Mouse (Mus musculus) embryonic facial prominence, embryonic 15.5 days (tissue): ENCODE results near the gene Ttc28. TPM values are rescaled to one million over a fixed set of nuclear protein-coding genes. Genes with fewer than 3 reads are reported as not detected.

ENCODE experiments used
- ATAC-seq: fragments of 200-750 bp; cut with Nextera tagmentation; 2 replicates; pipeline ENCODE4 v1.8.0; 2017; ENCODE audit warnings: low read depth, moderate TSS enrichment; ENCODE audit not compliant: insufficient number of reproducible peaks, low FRiP score, low TSS enrichment
- H3K27ac ChIP-seq: fragments of 300-500 bp; sonication (generic); replicated peaks from 2 replicates; pipeline ENCODE4 v1.5.1; 2015; ENCODE audit warnings: mild to moderate bottlenecking, inconsistent platforms
- H3K27me3 ChIP-seq: fragments of 300-500 bp; sonication (generic); 2 replicates; pipeline ENCODE4 v1.6.1; 2015; ENCODE audit warnings: inconsistent platforms
- H3K36me3 ChIP-seq: fragments of 300-500 bp; sonication (generic); 2 replicates; pipeline ENCODE4 v1.6.1; 2015; ENCODE audit warnings: mild to moderate bottlenecking, inconsistent platforms
- H3K4me1 ChIP-seq: fragments of 300-500 bp; sonication (generic); 2 replicates; pipeline ENCODE4 v1.6.1; 2015; ENCODE audit warnings: inconsistent platforms
- H3K4me2 ChIP-seq: fragments of 300-500 bp; sonication (generic); replicated peaks from 2 replicates; pipeline ENCODE4 v1.6.1; 2015; ENCODE audit warnings: mild to moderate bottlenecking, inconsistent platforms
- H3K4me3 ChIP-seq: fragments of 300-500 bp; sonication (generic); replicated peaks from 2 replicates; pipeline ENCODE4 v1.5.1; 2015; ENCODE audit warnings: mild to moderate bottlenecking, inconsistent platforms
- H3K9ac ChIP-seq: fragments of 300-500 bp; sonication (generic); 2 replicates; pipeline ENCODE4 v1.6.1; 2015; ENCODE audit warnings: inconsistent platforms
- H3K9me3 ChIP-seq: fragments of 300-500 bp; sonication (generic); replicated peaks from 2 replicates; pipeline ENCODE4 v1.6.1; 2016; ENCODE audit warnings: inconsistent platforms
- WGBS: fragments of 180-500 bp; shearing (Covaris S2); methylation state at CpG from one replicate; pipeline ENCODE4 v1.1.7; 2015; 5-methylcytosine and 5-hydroxymethylcytosine counted together
- polyA plus RNA-seq: library from polyadenylated mRNA; unstranded; fragments of >200 nt; fragmentation: Nextera tagmentation; extraction: Ambion mirVana; gene quantifications from 2 replicates; pipeline ENCODE4 v1.2.1, GENCODE M21; 2015

Ttc28 gene
- polyA plus RNA-seq, 1 experiment from 2014 or later: 12.7 TPM

GRCm38 (mm10) chr5:110958196-110958595 is 78.6 kb downstream of the Ttc28 start:
- H3K9me3 ChIP-seq: no peaks in the 10 kb centered on the region
- H3K4me1 ChIP-seq: no peaks in the 10 kb centered on the region
- no peaks in the 10 kb centered on the region for H3K36me3 ChIP-seq
- no peak for ATAC-seq
- no peak overlapping the region for H3K4me3 ChIP-seq
- 75% methylated on average over 4 of the region's 4 CpGs for WGBS
- H3K4me2 ChIP-seq: no peak overlapping the region
- no peaks in the 10 kb centered on the region for H3K27me3 ChIP-seq
- H3K9ac ChIP-seq: no peak overlapping the region
- H3K27ac ChIP-seq: no peak overlapping the region

DNA sequence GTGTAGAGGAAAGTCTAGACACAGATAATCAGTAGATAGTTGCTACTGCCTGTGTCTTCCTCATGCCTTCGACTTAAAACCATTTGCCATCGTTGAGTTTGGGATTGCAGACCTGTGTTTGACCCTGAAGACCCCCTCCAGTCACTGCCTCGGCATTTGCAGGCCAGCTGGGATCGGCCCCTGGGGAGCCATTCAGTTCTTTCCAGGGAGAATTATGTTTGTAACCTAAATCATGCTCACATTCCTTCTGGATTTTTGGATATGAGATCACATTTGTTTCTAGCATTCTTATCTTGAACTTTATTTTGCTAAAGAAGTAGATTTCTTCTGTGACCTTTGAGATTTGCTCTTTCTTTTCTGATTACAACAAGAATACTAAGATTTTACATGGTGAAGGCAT is 80.5 kb downstream of the Ttc28 start:
- no peaks in the 10 kb centered on the region for H3K4me1 ChIP-seq
- no peak overlapping the region for H3K4me3 ChIP-seq
- H3K4me2 ChIP-seq: no peak overlapping the region
- no peaks in the 10 kb centered on the region for H3K27me3 ChIP-seq
- 37% methylated on average over 4 of the region's 4 CpGs for WGBS
- H3K9ac ChIP-seq: no peak overlapping the region
- no peak for ATAC-seq
- no peaks in the 10 kb centered on the region for H3K36me3 ChIP-seq
- H3K9me3 ChIP-seq: no peaks in the 10 kb centered on the region
- H3K27ac ChIP-seq: no peak overlapping the region

DNA sequence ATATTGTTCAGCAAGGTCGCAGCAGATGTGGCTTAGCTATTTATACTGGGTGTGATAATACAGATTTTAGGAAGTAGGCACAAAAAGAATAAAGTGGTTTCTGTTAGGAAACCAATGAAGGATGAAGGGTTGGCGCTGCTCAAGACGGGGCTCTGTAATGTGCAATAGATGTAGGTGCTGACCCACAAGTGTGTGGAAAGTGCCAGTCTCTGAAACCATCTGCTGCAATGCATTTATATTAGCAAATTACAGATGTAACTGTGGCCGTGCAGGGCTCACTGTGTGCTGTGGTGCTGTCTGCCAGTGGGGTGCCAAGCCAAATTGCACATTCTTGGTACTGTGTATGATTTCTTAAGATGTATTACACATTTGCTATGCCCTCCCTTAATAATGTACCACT is 81.3 kb downstream of the Ttc28 start:
- no peaks in the 10 kb centered on the region for H3K27me3 ChIP-seq
- H3K4me1 ChIP-seq: no peaks in the 10 kb centered on the region
- H3K4me3 ChIP-seq: no peak overlapping the region
- ATAC-seq: no peak
- WGBS: 75% methylated on average over 4 of the region's 4 CpGs
- H3K27ac ChIP-seq: no peak overlapping the region
- H3K9me3 ChIP-seq: no peaks in the 10 kb centered on the region
- no peak overlapping the region for H3K9ac ChIP-seq
- H3K36me3 ChIP-seq: no peaks in the 10 kb centered on the region
- no peak overlapping the region for H3K4me2 ChIP-seq

DNA sequence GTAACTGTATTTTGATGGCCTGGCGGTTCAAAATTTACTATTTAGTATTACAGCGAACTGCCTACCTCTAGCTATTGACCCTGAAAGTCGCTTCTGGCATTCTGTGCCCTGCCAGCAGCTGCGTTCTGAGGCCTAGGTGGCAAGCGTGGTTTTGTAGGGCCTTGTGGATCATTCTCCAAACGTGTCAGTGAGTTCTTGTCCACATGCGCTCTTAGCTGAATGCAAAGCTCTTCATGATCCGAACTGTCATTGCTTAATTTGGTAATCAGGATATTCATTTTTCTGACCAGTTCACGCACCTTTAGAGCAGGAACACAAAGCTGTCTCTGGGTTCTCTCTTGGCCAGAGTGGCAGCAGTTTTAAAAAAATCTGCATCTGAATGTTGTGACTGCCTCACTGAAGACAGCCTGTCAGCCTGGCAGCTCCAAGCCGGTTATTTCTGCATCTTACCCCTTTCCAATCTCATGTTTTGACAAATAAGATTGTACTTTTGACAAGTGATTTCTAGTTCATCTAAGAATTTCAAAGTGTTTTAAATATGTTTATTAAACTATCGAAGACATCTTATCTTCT is 88.0 kb downstream of the Ttc28 start:
- H3K9ac ChIP-seq: no peak overlapping the region
- no peak overlapping the region for H3K4me2 ChIP-seq
- H3K4me3 ChIP-seq: no peak overlapping the region
- H3K4me1 ChIP-seq: no peaks in the 10 kb centered on the region
- H3K36me3 ChIP-seq: no peaks in the 10 kb centered on the region
- no peak overlapping the region for H3K27ac ChIP-seq
- no peak for ATAC-seq
- WGBS: 75% methylated on average over 11 of the region's 11 CpGs
- H3K27me3 ChIP-seq: no peaks in the 10 kb centered on the region
- no peaks in the 10 kb centered on the region for H3K9me3 ChIP-seq

GRCm38 (mm10) chr5:110968566-110968965 is 89.0 kb downstream of the Ttc28 start:
- no peak overlapping the region for H3K4me3 ChIP-seq
- 0 out of 2 replicates have a peak, but pooled peaks cover 4% of the 10 kb centered on the region for H3K36me3 ChIP-seq
- H3K4me2 ChIP-seq: no peak overlapping the region
- 58% methylated on average over 1 of the region's 1 CpGs for WGBS
- no peaks in the 10 kb centered on the region for H3K4me1 ChIP-seq
- H3K27ac ChIP-seq: no peak overlapping the region
- no peak overlapping the region for H3K9ac ChIP-seq
- no peak for ATAC-seq
- H3K27me3 ChIP-seq: no peaks in the 10 kb centered on the region
- H3K9me3 ChIP-seq: no peaks in the 10 kb centered on the region

DNA sequence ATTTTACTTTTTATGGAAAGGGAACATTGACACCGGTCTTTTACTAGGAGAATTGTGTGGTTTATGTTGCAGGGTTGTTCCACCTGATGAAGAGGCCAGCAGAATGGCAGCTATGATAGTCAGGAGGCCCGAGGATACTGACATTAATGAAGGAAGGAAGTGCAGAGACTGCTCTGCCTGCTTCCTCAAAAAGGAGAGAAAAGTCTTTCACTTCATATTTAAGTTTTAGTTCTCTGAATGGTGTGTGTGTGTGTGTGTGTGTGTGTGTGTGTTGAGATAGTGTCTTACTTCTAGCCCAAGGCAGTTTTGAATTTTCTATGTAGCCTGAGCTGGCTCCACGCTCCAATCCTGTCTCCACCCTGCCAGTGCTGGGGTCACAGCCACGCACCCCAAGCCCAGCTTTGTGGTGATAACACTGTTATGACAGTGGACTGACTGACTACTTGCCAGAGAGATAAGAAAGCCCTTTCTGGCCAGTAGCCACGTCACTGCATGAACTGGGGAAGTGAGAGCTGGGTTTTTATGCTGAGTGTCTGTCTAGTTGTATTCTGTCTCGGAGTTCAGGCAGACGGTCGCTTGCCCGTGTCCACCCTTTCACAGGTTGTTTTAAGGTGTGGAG is 90.7 kb downstream of the Ttc28 start:
- no peak for ATAC-seq
- 83% methylated on average over 9 of the region's 9 CpGs for WGBS

DNA sequence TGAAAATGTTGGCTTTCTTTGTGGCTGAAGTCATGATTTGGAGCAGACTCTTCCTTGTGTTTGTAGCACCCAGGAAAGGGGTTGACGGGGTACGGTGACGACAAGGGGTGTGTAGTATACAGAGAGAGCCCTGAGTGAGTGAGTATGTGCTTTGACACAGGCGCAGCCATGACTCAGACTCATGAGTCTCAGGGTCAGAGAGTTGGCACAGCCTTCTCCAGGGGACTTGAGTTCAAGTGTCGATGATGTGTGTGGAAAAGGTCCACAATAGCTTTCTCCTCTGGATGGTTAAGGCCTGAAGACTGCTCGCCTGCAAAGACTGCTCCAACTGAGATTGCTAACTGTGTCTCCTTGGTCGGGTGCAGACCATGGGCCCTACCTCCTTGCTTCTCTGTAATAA is 97.1 kb downstream of the Ttc28 start:
- Histone ChIP-seq H3K36me3 (0 out of 2 replicates have a peak, but pooled peaks cover 4% of the 10 kb centered on the region), H3K4me1 (peaks cover 12% of the 10 kb centered on the region), H3K4me3 (no peak overlapping the region), H3K9me3 (0 out of 2 replicates have a peak, but pooled peaks cover 3% of the 10 kb centered on the region), H3K27me3 (no peaks in the 10 kb centered on the region), H3K27ac (no peak overlapping the region), H3K9ac (no peak overlapping the region), H3K4me2 (no peak overlapping the region)
- no peak for ATAC-seq
- WGBS: 84% methylated on average over 7 of the region's 7 CpGs

More for the DNA sequence above, 90.7 kb downstream of the Ttc28 start:
- 0 out of 2 replicates have a peak, but pooled peaks cover 4% of the 10 kb centered on the region for H3K36me3 ChIP-seq
- no peak overlapping the region for H3K4me2 ChIP-seq
- no peaks in the 10 kb centered on the region for H3K27me3 ChIP-seq
- no peak overlapping the region for H3K4me3 ChIP-seq
- H3K4me1 ChIP-seq: no peaks in the 10 kb centered on the region
- H3K9ac ChIP-seq: no peak overlapping the region
- H3K27ac ChIP-seq: no peak overlapping the region
- 0 out of 2 replicates have a peak, but pooled peaks cover 3% of the 10 kb centered on the region for H3K9me3 ChIP-seq

- WGBS: 79% methylated on average over 4 of the region's 4 CpGs
- no peak overlapping the region for H3K4me2 ChIP-seq
- H3K27ac ChIP-seq: no peak overlapping the region
- no peak overlapping the region for H3K9ac ChIP-seq
- no peak overlapping the region for H3K4me3 ChIP-seq
- H3K4me1 ChIP-seq: peaks cover 12% of the 10 kb centered on the region
- no peak for ATAC-seq
- H3K27me3 ChIP-seq: no peaks in the 10 kb centered on the region
- 0 out of 2 replicates have a peak, but pooled peaks cover 4% of the 10 kb centered on the region for H3K36me3 ChIP-seq
- H3K9me3 ChIP-seq: 0 out of 2 replicates have a peak, but pooled peaks cover 3% of the 10 kb centered on the region
These were observed 98.2 kb downstream of the Ttc28 start for GRCm38 (mm10) chr5:110977796-110978195.

DNA sequence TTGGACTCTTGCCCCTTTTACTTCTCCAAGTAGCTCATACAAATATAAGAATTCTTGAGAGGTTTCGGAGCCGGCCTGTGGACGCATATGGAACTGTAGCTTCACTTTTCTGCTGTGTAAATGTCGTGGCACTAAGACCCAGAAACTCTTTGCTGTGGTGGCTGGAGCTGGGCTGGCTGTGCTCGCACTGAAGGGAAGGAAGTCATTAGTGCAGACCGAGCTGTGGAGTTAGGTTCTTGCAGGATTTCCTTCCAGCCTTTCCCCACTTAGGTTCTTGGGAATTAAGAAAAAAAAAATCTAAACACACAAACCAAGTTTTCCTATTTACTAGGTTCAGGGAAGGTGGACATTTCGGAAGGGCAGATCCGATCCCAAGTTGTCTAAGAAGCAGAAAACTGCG is 98.9 kb downstream of the Ttc28 start:
- 2% methylated on average over 9 of the region's 9 CpGs for WGBS

DNA sequence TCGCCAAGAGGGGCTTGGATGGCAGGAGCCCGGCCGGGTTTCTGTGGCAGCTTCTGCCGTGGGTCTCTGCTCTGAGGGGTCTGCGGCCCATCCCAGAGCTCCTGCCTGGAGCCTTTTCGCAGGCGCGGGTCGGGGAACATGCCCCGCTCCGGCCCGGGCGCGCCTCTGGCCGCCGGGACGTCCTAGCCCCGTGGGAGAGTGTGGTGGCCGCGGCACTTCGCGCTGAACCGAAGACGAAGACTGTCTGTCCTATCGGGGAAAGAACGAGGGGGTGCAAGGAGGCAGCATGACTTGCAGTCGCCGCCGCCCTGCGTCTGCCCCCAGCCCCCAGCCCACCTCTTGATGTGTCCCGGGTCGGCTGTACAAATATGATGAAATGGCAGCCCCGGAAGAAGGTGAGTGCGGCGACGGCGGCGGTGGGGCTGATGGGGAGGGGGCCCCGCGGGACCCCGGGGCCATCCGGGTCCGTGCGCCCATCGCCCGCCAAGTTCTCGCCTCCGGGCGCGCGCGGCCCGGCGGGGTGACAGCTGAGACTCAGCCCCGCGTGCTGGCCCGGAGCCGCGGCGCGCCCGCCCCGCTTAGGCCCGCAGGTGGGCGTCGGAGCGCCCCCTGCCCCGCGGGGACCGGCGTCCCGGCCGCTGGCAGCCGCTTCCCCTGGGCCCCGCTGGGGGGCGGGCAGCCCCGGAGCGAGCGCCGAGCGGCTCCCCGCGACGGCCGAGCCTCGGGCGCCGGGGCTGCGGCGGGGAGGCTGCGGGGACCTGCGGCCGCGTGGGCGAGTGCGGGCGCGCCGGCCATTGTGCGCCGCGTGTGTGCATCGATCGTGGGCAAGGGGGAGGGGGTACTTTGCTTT is 99.6 kb downstream of the Ttc28 start:
- Histone ChIP-seq H3K4me1 (peaks cover 18% of the 10 kb centered on the region), H3K4me2 (peak overlapping the region; percentile 89), H3K9ac (peak overlapping the region; percentile 72), H3K27me3 (no peaks in the 10 kb centered on the region), H3K9me3 (0 out of 2 replicates have a peak, but pooled peaks cover 3% of the 10 kb centered on the region), H3K4me3 (peak overlapping the region; percentile 71), H3K36me3 (no peaks in the 10 kb centered on the region), H3K27ac (peak overlapping the region; percentile 95)
- WGBS: under 1% methylated on average over 102 of the region's 104 CpGs
- ATAC-seq: peak; percentile 58

More for the DNA sequence above, 98.9 kb downstream of the Ttc28 start:
- Histone ChIP-seq H3K4me2 (peak overlapping the region; percentile 89), H3K9me3 (0 out of 2 replicates have a peak, but pooled peaks cover 3% of the 10 kb centered on the region), H3K4me3 (peak overlapping the region; percentile 71), H3K4me1 (peaks cover 12% of the 10 kb centered on the region), H3K36me3 (0 out of 2 replicates have a peak, but pooled peaks cover under 1% of the 10 kb centered on the region), H3K9ac (peak overlapping the region; percentile 72), H3K27ac (peak overlapping the region; percentile 95), H3K27me3 (no peaks in the 10 kb centered on the region)
- peak; percentile 88 for ATAC-seq

GRCm38 (mm10) chr5:110979861-110980346 is 100.3 kb downstream of the Ttc28 start:
- Histone ChIP-seq H3K4me3 (peak overlapping the region; percentile 71), H3K4me1 (peaks cover 18% of the 10 kb centered on the region), H3K36me3 (no peaks in the 10 kb centered on the region), H3K4me2 (peak overlapping the region; percentile 89), H3K27ac (peak overlapping the region; percentile 95), H3K9me3 (no peaks in the 10 kb centered on the region), H3K27me3 (no peaks in the 10 kb centered on the region), H3K9ac (peak overlapping the region; percentile 72)
- WGBS: under 1% methylated on average over 14 of the region's 14 CpGs
- 0 out of 2 replicates have a peak, but pooled peaks have one; percentile 20 for ATAC-seq
